Mouse (Mus musculus) neural tube, embryonic 12.5 days (tissue): ENCODE measurements at regions not wholly inside any gene's neighbourhood (a gene's known extent, or its start where the extent isn't known, plus 50 kb on each side); places are given as distances from the start of the nearest gene placed in this dataset.

ENCODE experiments used
- ATAC-seq: fragments of 200-750 bp; cut with Nextera tagmentation; 2 replicates; pipeline ENCODE4 v1.8.0; 2017; ENCODE audit warnings: low read depth, mild to moderate bottlenecking, moderate TSS enrichment, moderate library complexity; ENCODE audit not compliant: low FRiP score
- H3K27ac ChIP-seq: fragments of 300-500 bp; sonication (generic); 2 replicates; pipeline ENCODE4 v1.5.1; 2016
- H3K27me3 ChIP-seq: fragments of 300-500 bp; sonication (generic); replicated peaks from 2 replicates; pipeline ENCODE4 v1.6.1; 2016; ENCODE audit warnings: mild to moderate bottlenecking
- H3K36me3 ChIP-seq: fragments of 300-500 bp; sonication (generic); 2 replicates; pipeline ENCODE4 v1.6.1; 2016; ENCODE audit warnings: mild to moderate bottlenecking
- H3K4me1 ChIP-seq: fragments of 300-500 bp; sonication (generic); 2 replicates; pipeline ENCODE4 v1.6.1; 2016
- H3K4me2 ChIP-seq: fragments of 300-500 bp; sonication (generic); replicated peaks from 2 replicates; pipeline ENCODE4 v1.6.1; 2016; ENCODE audit warnings: mild to moderate bottlenecking
- H3K4me3 ChIP-seq: fragments of 300-500 bp; sonication (generic); 2 replicates; pipeline ENCODE4 v1.5.1; 2016
- H3K9ac ChIP-seq: fragments of 300-500 bp; sonication (generic); 2 replicates; pipeline ENCODE4 v1.6.1; 2016; ENCODE audit warnings: mild to moderate bottlenecking
- H3K9me3 ChIP-seq: fragments of 300-500 bp; sonication (generic); 2 replicates; pipeline ENCODE4 v1.6.1; 2016; ENCODE audit warnings: mild to moderate bottlenecking
- whole genome bisulfite sequencing: fragments of 180-500 bp; shearing (Covaris S2); methylation state at CpG from one replicate; pipeline ENCODE4 v1.1.7; 2016; 5-methylcytosine and 5-hydroxymethylcytosine counted together

- ATAC-seq, result no peak
- Histone ChIP-seq H3K36me3 (no peaks in the 10 kb centered on the region), H3K9ac (no peak overlapping the region), H3K9me3 (no peaks in the 10 kb centered on the region), H3K4me3 (no peak overlapping the region), H3K27me3 (no peaks in the 10 kb centered on the region), H3K4me1 (no peaks in the 10 kb centered on the region), H3K27ac (no peak overlapping the region), H3K4me2 (no peak overlapping the region)
- WGBS, result 92% methylated on average over 3 of the region's 3 CpGs
Measured at GRCm38 (mm10) chr17:62962292-62962618, 81.1 kb upstream of the Efna5 start.

DNA sequence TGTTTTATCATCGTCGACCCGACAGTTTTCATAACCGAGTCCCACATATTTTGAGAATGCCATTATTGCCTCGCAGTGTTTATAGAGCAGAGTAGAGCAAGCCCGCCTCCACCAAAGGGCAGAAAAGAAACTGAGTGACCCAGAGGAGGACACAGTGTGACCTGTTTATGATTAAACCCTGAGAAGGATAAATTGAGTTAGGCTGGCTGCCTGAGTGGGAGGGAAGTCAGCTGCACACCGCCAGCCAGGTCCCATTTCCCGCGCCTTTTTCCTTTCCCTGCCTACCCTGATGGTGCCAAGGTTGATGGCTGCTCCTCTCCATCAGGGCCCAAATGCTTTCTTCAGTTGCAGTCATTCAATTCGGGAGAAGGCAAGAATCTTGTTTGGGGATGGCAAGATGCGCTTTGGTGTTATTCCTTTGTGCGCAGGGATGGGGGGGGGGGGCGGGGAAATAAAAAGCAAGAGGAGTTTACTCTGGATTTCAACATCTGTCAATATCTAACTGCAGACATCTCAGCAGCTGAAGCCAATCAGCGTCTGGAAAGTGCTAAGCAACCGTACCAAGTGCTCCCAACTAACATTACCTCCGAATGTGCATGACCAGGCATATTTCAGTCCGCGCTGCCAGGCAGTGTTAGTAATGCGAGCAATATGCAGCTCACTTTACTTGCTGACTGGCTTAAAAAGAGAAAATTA is 80.6 kb upstream of the Efna5 start:
- H3K27me3 ChIP-seq, result no peaks in the 10 kb centered on the region
- no peak overlapping the region for H3K4me2 ChIP-seq
- no peaks in the 10 kb centered on the region for H3K4me1 ChIP-seq
- no peaks in the 10 kb centered on the region for H3K36me3 ChIP-seq
- no peaks in the 10 kb centered on the region for H3K9me3 ChIP-seq
- no peak overlapping the region for H3K4me3 ChIP-seq
- WGBS, result 90% methylated on average over 19 of the region's 19 CpGs
- H3K27ac ChIP-seq, result no peak overlapping the region
- ATAC-seq, result no peak
- no peak overlapping the region for H3K9ac ChIP-seq

GRCm38 (mm10) chr17:62959146-62959545 is 78.0 kb upstream of the Efna5 start:
- H3K9me3 ChIP-seq, result no peaks in the 10 kb centered on the region
- ATAC-seq, result no peak
- no peaks in the 10 kb centered on the region for H3K4me1 ChIP-seq
- WGBS, result 66% methylated on average over 3 of the region's 3 CpGs
- no peaks in the 10 kb centered on the region for H3K27me3 ChIP-seq
- H3K4me3 ChIP-seq, result no peak overlapping the region
- no peak overlapping the region for H3K4me2 ChIP-seq
- no peaks in the 10 kb centered on the region for H3K36me3 ChIP-seq
- H3K27ac ChIP-seq, result no peak overlapping the region
- H3K9ac ChIP-seq, result no peak overlapping the region

DNA sequence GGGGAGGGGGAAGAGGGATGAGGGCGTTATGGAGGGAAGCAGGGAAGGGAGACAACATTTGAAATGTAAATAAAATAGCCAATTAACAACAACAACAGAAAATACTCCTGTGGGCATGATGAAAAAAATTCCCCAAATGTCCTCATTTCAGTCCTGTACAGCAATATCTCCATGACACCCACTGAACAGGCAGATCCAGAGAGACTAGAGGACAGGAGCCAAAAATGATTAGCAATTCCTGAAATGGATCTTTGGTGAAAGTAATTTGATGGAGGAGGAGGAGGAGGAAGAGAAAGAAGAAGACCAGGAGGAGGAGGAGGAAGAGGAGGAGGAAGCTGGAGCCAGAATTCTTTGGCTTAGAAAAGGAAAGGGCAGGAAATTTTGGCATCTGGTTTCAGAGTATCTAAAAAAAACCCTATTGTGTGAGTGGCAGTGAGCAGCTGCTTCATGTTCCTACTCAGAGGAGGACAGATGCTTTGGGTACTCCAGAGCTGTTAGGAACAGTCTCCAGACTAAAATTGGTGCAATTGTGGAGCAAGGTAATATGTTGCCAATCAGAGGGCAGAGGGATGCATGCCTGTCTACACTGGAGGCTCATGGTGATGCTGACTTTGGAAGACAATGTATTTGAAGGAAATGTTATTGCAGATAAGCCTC is 66.5 kb upstream of the Efna5 start:
- no peaks in the 10 kb centered on the region for H3K36me3 ChIP-seq
- H3K4me3 ChIP-seq, result no peak overlapping the region
- no peak overlapping the region for H3K27ac ChIP-seq
- H3K9me3 ChIP-seq, result no peaks in the 10 kb centered on the region
- no peak overlapping the region for H3K9ac ChIP-seq
- no peak overlapping the region for H3K4me2 ChIP-seq
- ATAC-seq, result no peak
- H3K27me3 ChIP-seq, result no peaks in the 10 kb centered on the region
- WGBS, result 67% methylated on average over 1 of the region's 1 CpGs
- no peaks in the 10 kb centered on the region for H3K4me1 ChIP-seq

DNA sequence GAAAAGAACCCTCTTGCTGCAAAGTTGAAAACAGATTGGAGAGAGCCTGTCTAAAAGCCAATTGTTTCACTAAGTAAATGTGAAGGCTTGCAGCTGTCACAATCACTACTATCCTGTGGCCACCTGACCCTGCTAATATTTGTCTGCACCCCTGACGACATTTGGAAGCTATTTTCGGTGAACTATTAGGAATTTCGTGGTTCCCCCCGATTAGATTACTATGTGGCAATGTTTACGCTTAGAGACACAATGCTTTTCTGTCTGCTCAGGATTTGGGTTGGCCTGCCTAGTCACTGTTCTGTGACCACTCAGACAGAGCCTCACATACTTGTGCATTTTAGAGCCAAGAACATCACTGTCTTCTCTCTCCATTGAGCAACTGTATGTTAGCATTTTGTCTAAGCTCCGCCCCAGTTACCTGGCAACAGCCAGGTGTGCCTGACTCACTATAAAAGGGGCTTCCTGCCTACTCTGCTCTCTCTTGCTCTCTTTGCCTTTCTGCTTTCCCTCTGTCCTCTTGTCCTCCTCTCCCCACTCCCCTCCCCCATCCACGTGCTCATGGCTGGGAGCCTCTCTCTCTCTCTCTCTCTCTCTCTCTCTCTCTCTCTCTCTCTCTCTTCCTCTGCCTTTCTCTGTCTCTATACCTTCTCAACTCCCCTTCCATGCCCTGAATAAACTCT is 59.6 kb upstream of the Efna5 start:
- no peaks in the 10 kb centered on the region for H3K36me3 ChIP-seq
- H3K4me2 ChIP-seq, result peak overlapping the region; percentile 39; the same call in 1 of the 2 replicates
- no peak overlapping the region for H3K4me3 ChIP-seq
- WGBS, result 23% methylated on average over 7 of the region's 7 CpGs
- peaks cover 3% of the 10 kb centered on the region; the same call in 1 of the 2 replicates for H3K4me1 ChIP-seq
- no peak overlapping the region for H3K9ac ChIP-seq
- no peaks in the 10 kb centered on the region for H3K9me3 ChIP-seq
- no peaks in the 10 kb centered on the region for H3K27me3 ChIP-seq
- ATAC-seq, result 0 out of 2 replicates have a peak, but pooled peaks have one; percentile 33
- H3K27ac ChIP-seq, result no peak overlapping the region

DNA sequence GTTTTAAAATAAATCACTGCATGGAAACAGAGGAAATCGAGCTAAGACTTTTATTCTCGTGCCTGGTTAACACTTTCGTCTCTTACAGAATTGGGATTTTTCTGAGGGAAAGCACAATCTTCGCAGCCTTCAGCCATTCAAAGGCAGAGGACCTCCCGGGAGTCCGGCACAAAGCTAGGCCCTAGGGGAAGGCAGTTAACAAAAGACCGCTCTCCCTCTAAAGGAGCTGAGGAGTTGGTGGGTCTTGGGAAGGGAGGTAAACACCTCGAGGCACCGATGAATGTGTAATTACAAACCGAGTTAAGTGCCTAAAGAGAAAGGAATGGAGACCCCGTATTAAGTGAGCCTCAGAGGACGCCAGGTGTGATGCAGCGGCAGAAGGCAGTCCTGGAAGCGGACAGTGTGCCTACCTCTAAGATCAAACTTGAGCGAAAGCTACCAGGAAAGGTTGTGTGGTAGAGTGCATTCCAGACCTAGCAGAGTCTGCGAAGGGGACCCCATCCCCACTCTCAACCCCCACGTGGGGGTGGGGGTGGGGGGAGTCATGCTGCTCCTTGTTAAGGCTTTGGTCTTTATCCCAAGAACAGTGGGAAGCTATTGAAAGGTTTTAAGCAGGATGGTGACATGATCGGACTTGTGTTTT is 58.9 kb upstream of the Efna5 start:
- peak; percentile 33; the same call in 1 of the 2 replicates for ATAC-seq
- 9% methylated on average over 18 of the region's 18 CpGs for WGBS
- H3K4me3 ChIP-seq, result no peak overlapping the region
- H3K4me1 ChIP-seq, result peaks cover 3% of the 10 kb centered on the region; the same call in 1 of the 2 replicates
- no peaks in the 10 kb centered on the region for H3K9me3 ChIP-seq
- H3K36me3 ChIP-seq, result no peaks in the 10 kb centered on the region
- H3K27ac ChIP-seq, result no peak overlapping the region
- H3K9ac ChIP-seq, result no peak overlapping the region
- no peaks in the 10 kb centered on the region for H3K27me3 ChIP-seq
- H3K4me2 ChIP-seq, result peak overlapping the region; percentile 39; the same call in 1 of the 2 replicates

- no peaks in the 10 kb centered on the region for H3K36me3 ChIP-seq
- WGBS, result 86% methylated on average over 4 of the region's 4 CpGs
- no peak for ATAC-seq
- H3K4me2 ChIP-seq, result no peak overlapping the region
- H3K4me1 ChIP-seq, result peaks cover 3% of the 10 kb centered on the region; the same call in 1 of the 2 replicates
- no peaks in the 10 kb centered on the region for H3K27me3 ChIP-seq
- H3K27ac ChIP-seq, result no peak overlapping the region
- no peak overlapping the region for H3K9ac ChIP-seq
- H3K4me3 ChIP-seq, result no peak overlapping the region
- H3K9me3 ChIP-seq, result no peaks in the 10 kb centered on the region
Measured at GRCm38 (mm10) chr17:62939171-62939570, 58.1 kb upstream of the Efna5 start.
